Mouse (Mus musculus) intestine, embryonic 14.5 days (tissue): ENCODE results near the gene Tnfsf13. TPM values are rescaled to one million over a fixed set of nuclear protein-coding genes. Genes with fewer than 3 reads are reported as not detected.
"Not testable (repeated sequence)": the region's sequence is repeated elsewhere in the genome, so short reads cannot be mapped to it uniquely, and the experiment has no call there.

Experiments
- ATAC-seq: fragments of 200-750 bp; cut with Nextera tagmentation; replicated peaks from 2 replicates; pipeline ENCODE4 v1.8.0; 2017; ENCODE audit warnings: low read depth, moderate number of reproducible peaks, moderate TSS enrichment, moderate library complexity; ENCODE audit not compliant: low FRiP score, low TSS enrichment
- DNase-seq: peaks from one replicate; pipeline ENCODE4 v3.0.0-alpha.2; 2018; ENCODE audit warnings: low spot score
- H3K27ac ChIP-seq: fragments of 300-500 bp; sonication (generic); 2 replicates; pipeline ENCODE4 v1.5.1; 2014; ENCODE audit warnings: low read depth, mild to moderate bottlenecking, control low read depth
- H3K27me3 ChIP-seq: fragments of 300-500 bp; sonication (generic); replicated peaks from 2 replicates; pipeline ENCODE4 v1.6.1; 2014; ENCODE audit warnings: low read length, control low read depth; ENCODE audit not compliant: control insufficient read depth, insufficient read depth
- H3K36me3 ChIP-seq: fragments of 300-500 bp; sonication (generic); 2 replicates; pipeline ENCODE4 v1.6.1; 2014; ENCODE audit warnings: low read length, control low read depth; ENCODE audit not compliant: control insufficient read depth, insufficient read depth
- H3K4me1 ChIP-seq: fragments of 300-500 bp; sonication (generic); replicated peaks from 2 replicates; pipeline ENCODE4 v1.6.1; 2014; ENCODE audit warnings: low read length, control low read depth, mixed read lengths; ENCODE audit not compliant: control insufficient read depth, insufficient read depth
- H3K4me2 ChIP-seq: fragments of 300-500 bp; sonication (generic); 2 replicates; pipeline ENCODE4 v1.6.1; 2014; ENCODE audit warnings: low read length
- H3K4me3 ChIP-seq: fragments of 300-500 bp; sonication (generic); 2 replicates; pipeline ENCODE4 v1.5.1; 2014; ENCODE audit warnings: low read depth, low read length, control low read depth, mixed read lengths
- H3K9ac ChIP-seq: fragments of 300-500 bp; sonication (generic); 2 replicates; pipeline ENCODE4 v1.6.1; 2014; ENCODE audit warnings: mild to moderate bottlenecking, low read length
- H3K9me3 ChIP-seq: fragments of 300-500 bp; sonication (generic); 2 replicates; pipeline ENCODE4 v1.6.1; 2016; ENCODE audit warnings: low read length, control low read depth; ENCODE audit not compliant: control insufficient read depth
- WGBS: fragments of 180-500 bp; shearing (Covaris S2); extraction: QIAGEN DNeasy Blood & Tissue Kit; methylation state at CpG from one replicate; pipeline ENCODE4 v1.1.7; 2014; 5-methylcytosine and 5-hydroxymethylcytosine counted together
- polyA plus RNA-seq: library from polyadenylated mRNA; unstranded; fragments of >200 nt; fragmentation: Nextera tagmentation; extraction: Ambion mirVana; gene quantifications from 2 replicates; pipeline ENCODE4 v1.2.1, GENCODE M21; 2014

Gene Tnfsf13
- polyA plus RNA-seq, 1 experiment from 2014 or later, result not detected

DNA sequence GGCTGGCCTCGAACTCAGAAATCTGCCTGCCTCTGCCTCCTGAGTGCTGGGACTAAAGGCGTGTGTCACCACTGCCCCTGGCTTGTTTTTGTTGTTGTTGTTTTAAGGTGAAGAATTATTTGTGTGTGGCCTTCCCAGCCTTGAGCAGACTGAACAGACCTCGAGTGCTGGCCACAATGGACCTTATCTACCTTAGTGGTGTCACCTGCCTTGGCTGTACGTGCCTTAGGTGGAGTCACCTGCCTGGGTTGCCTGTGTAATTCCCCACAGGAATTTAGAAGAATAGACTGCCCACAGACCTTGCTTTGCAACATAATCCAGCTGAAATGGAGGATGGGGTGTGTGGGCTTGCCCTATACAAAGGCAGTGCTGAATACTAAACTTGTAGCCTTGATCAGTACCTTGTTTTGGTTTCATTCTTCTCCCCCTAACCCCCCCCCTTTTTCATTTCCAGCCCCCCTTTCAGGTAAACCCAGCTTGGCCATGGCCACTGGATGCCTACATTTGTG is 22.3 kb upstream of the Tnfsf13 start:
- no peak overlapping the region for H3K4me2 ChIP-seq
- no peak for ATAC-seq
- no peaks in the 10 kb centered on the region for H3K9me3 ChIP-seq
- H3K9ac ChIP-seq, result no peak overlapping the region
- WGBS, result 81% methylated on average over 4 of the region's 4 CpGs
- H3K4me3 ChIP-seq, result no peak overlapping the region
- H3K4me1 ChIP-seq, result no peaks in the 10 kb centered on the region
- no peak for DNase-seq
- no peaks in the 10 kb centered on the region for H3K27me3 ChIP-seq
- no peak overlapping the region for H3K27ac ChIP-seq
- H3K36me3 ChIP-seq, result no peaks in the 10 kb centered on the region

DNA sequence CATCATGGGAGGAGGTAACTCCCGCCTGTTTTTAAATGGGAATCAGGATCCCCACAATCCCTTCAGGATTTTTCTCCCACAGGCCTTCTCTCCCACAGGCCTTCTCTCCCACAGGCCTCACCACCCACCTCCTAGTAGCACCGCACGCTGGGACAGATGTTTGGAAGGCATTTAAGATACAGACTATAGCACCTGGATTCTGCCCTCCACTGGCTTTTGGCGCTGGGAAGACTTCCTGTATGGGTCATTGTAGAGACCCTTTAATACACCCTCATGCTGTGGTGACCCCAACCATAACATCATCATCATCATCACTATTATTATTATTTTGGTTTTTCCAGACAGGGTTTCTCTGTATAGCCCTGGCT is 21.9 kb upstream of the Tnfsf13 start:
- no peaks in the 10 kb centered on the region for H3K4me1 ChIP-seq
- no peak overlapping the region for H3K4me3 ChIP-seq
- WGBS, result 85% methylated on average over 4 of the region's 4 CpGs
- H3K9ac ChIP-seq, result no peak overlapping the region
- no peak for ATAC-seq
- H3K36me3 ChIP-seq, result no peaks in the 10 kb centered on the region
- H3K9me3 ChIP-seq, result no peaks in the 10 kb centered on the region
- no peaks in the 10 kb centered on the region for H3K27me3 ChIP-seq
- no peak overlapping the region for H3K27ac ChIP-seq
- DNase-seq, result no peak
- no peak overlapping the region for H3K4me2 ChIP-seq

DNA sequence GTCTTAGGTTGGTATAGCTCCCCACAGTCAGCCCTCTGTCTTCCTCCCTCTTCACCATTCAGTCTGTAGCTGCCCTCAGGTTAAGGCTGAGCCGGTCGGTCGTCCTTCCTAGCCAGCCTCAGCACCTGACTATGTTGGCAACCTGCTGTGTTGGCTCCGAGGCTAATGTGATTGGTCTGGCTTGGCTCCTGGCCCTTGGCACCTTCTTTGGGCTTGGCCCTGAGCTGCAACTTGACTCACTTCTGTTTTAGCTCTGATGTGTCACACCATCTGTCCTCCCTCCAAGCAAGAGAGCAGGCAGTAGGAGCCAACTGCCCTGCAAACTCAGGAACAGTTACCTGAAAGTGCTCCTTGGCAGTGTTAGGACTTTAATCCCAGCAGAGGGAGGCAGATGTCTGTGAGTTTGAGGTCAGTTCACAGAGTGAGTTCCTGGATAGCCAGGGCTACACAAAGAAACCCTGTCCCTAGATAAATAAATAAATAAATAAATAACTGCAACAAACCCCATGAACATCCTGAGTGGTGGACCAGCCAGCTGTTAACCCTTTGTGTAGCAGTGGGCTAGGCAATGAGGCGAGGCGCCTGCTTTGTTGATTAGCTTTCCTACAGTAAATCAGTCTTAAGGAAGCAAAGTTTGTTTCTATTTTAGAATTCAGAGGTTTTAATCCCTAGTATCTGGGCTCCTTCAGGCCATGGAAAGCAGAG is 21.3 kb upstream of the Tnfsf13 start:
- no peak for DNase-seq
- Histone ChIP-seq H3K9me3 (no peaks in the 10 kb centered on the region), H3K4me2 (no peak overlapping the region), H3K4me3 (no peak overlapping the region), H3K36me3 (no peaks in the 10 kb centered on the region), H3K27ac (no peak overlapping the region), H3K9ac (no peak overlapping the region), H3K27me3 (no peaks in the 10 kb centered on the region), H3K4me1 (no peaks in the 10 kb centered on the region)
- 48% methylated on average over 6 of the region's 6 CpGs for WGBS
- ATAC-seq, result no peak

DNA sequence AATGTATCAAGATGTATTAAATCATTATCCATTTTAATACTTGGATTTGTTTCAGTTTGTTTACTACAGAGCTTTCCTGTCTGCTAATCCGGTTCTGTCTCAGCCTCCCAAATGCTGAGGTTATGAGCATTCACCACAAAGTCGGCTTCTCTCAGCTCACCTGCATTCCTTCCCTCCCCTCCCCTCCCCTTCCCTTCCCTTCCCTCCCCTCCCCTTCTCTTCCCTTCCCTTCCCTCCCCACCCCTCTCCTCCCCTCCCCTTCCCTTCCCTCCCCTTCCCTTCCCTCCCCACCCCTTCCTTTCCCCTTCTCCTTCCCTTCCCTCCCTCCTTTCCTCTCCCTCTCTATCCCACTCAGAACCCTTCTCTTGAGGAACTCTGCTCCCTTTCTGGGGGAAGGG is 19.0 kb upstream of the Tnfsf13 start:
- no peak for ATAC-seq
- no peak overlapping the region for H3K4me2 ChIP-seq
- 34% methylated on average over 2 of the region's 2 CpGs for WGBS
- H3K4me1 ChIP-seq, result no peaks in the 10 kb centered on the region
- no peak for DNase-seq
- H3K36me3 ChIP-seq, result no peaks in the 10 kb centered on the region
- H3K4me3 ChIP-seq, result no peak overlapping the region
- H3K27me3 ChIP-seq, result no peaks in the 10 kb centered on the region
- H3K9me3 ChIP-seq, result no peaks in the 10 kb centered on the region
- no peak overlapping the region for H3K27ac ChIP-seq
- H3K9ac ChIP-seq, result no peak overlapping the region

DNA sequence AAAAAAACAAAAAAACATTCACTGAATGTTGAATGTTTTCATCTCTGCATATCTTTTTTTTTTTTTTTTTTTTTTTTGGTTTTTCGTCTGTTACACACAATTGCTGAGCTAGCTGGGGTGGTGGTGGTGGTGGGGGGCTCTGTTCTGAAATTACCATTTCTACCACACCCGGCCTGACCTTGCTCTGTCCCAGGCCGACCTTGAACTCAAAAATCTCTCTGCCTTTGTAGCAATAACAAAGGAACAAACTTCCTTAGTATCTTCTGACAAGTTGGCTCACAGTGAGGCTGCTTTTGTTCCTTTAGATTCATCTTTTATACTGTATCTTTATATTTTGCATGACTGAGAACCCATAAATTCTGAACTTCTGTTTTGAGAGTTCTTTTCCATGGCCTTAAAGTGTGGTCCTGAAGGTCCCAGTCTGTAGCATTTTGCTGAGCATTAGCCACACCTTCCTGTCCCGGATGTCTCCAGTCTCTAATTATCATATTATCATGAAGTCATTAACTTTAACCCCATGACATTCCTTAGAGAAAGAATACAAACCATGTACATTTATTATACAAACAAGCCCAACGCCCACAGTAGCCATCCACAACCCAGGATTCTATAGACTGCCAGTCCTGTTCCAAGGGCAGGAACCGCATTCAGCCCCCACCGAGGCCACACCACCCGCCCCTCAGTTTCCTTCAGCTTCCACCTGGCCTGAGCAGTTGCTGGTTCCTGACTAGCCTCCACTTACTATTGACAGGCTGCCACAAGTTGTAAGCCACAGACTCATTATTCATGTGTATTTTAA is 18.4 kb upstream of the Tnfsf13 start:
- H3K4me3 ChIP-seq, result no peak overlapping the region
- no peaks in the 10 kb centered on the region for H3K9me3 ChIP-seq
- H3K4me1 ChIP-seq, result no peaks in the 10 kb centered on the region
- H3K36me3 ChIP-seq, result no peaks in the 10 kb centered on the region
- DNase-seq, result no peak
- no peak overlapping the region for H3K4me2 ChIP-seq
- ATAC-seq, result no peak
- H3K27me3 ChIP-seq, result no peaks in the 10 kb centered on the region
- no peak overlapping the region for H3K9ac ChIP-seq
- WGBS, result 61% methylated on average over 8 of the region's 8 CpGs
- H3K27ac ChIP-seq, result no peak overlapping the region

DNA sequence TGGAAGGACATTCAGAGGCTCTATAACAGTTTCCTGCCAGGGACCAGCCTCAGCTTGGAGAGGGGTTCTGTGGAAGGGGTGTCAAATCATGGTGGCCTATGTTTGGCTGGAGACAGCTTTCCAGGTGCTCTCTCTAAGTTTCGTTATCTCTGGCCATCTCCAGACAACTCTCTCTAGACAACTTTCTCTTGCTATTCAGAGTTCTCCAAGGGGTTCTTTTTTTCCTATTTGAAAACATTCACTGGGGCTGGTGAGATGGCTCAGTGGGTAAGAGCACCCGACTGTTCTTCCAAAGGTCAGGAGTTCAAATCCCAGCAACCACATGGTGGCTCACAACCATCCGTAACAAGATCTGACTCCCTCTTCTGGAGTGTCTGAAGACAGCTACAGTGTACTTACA is 17.8 kb upstream of the Tnfsf13 start:
- H3K4me3 ChIP-seq, H3K4me2 ChIP-seq, H3K4me1 ChIP-seq, H3K27me3 ChIP-seq, H3K36me3 ChIP-seq, DNase-seq, H3K27ac ChIP-seq, ATAC-seq, H3K9ac ChIP-seq, H3K9me3 ChIP-seq: not testable (repeated sequence)
- 65% methylated on average over 2 of the region's 3 CpGs for WGBS

DNA sequence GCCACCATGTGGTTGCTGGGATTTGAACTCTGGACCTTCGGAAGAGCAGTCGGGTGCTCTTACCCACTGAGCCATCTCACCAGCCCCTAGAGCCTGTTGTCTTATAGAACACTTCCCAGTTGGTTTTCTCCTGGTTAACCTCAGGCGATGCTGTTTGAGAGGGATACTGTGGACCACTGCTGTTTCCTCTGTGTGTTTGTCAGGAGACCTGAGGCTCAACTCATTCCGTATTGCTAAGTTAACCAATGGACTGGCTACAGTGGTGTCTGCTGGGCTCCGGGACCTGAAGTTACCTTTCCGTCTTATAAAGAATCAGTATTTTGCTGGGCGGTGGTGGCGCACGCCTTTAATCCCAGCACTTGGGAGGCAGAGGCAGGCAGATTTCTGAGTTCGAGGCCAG is 17.3 kb upstream of the Tnfsf13 start:
- H3K9ac ChIP-seq, H3K9me3 ChIP-seq, ATAC-seq, H3K36me3 ChIP-seq, H3K27ac ChIP-seq, H3K4me3 ChIP-seq, DNase-seq, H3K4me1 ChIP-seq, H3K27me3 ChIP-seq, H3K4me2 ChIP-seq: not testable (repeated sequence)
- WGBS, result 94% methylated on average over 10 of the region's 10 CpGs

DNA sequence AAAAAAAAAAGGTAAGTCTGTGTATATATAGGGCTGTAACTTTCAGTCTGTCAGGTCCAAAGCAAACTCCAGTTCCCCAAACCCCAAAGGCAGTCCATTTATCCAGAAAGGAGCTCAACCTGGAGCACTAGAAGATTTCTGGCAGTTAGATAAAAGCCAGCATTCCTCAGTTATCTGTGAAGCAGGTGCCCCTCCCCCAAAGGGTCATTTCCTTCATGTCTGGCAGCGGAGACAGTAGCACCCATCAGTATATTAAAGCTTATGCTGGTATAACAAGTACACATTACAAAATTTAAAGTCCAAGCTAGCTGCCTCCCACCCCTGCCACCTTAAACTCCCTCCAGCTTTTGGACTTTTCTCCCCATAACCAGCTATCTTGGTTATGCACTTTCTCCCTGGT is 14.0 kb upstream of the Tnfsf13 start:
- Histone ChIP-seq H3K4me2 (no peak overlapping the region), H3K4me3 (no peak overlapping the region), H3K27me3 (no peaks in the 10 kb centered on the region), H3K9me3 (0 out of 2 replicates have a peak, but pooled peaks cover 3% of the 10 kb centered on the region), H3K4me1 (no peaks in the 10 kb centered on the region), H3K36me3 (no peaks in the 10 kb centered on the region), H3K9ac (no peak overlapping the region), H3K27ac (no peak overlapping the region)
- DNase-seq (no peak), ATAC-seq (no peak)
- 11% methylated on average over 1 of the region's 1 CpGs for WGBS
